ENCODE assay signal across 20 mouse cellular contexts in genomic region chr14:48222684-48223083, GRCm38 (mm10).
"Had no signal": no experiment of that assay in that cellular context is flagged by ENCODE, and none has a peak within 500 bp of the region (broad histone marks: within the 10 kb centered on the region; RNA-seq: fewer than 3 reads in every experiment).

No protein-coding gene starts in this region.

- H3K4me2 ChIP-seq: liver, embryonic 12.5 days; midbrain, embryonic 12.5 days; neural tube, embryonic 13.5 days; neural tube, embryonic 15.5 days had no signal

- ATAC-seq: liver, embryonic 12.5 days; midbrain, embryonic 16.5 days had no signal

- H3K4me3 ChIP-seq: liver, embryonic 12.5 days; midbrain, embryonic 10.5 days; midbrain, embryonic 12.5 days; myocyte; neural tube, embryonic 13.5 days; neural tube, embryonic 15.5 days had no signal

- H3K9me3 ChIP-seq: liver, embryonic 12.5 days; midbrain, embryonic 10.5 days; midbrain, embryonic 12.5 days; neural tube, embryonic 13.5 days; neural tube, embryonic 15.5 days had no signal

- H3K27me3 ChIP-seq: liver, embryonic 12.5 days; midbrain, embryonic 12.5 days; neural tube, embryonic 13.5 days; neural tube, embryonic 15.5 days had no signal

- H3K27ac ChIP-seq: liver, embryonic 12.5 days; liver, embryonic 14.5 days; midbrain, embryonic 10.5 days; midbrain, embryonic 12.5 days; neural tube, embryonic 13.5 days; neural tube, embryonic 15.5 days had no signal

- DNase-seq: lung, adult 18-20 months; lung, postnatal 14 days; lung, postnatal 4 days; midbrain, embryonic 14.5 days; retina, postnatal 1 day; right cerebral cortex, adult 18-20 months; right cerebral cortex, postnatal 25 days; right cerebral cortex, postnatal 4 days; spleen, adult 18-20 months; thymus, adult 18-20 months; thymus, postnatal 14 days; thymus, postnatal 36 days had no signal

- H3K9ac ChIP-seq: liver, embryonic 12.5 days; liver, embryonic 14.5 days; midbrain, embryonic 12.5 days; neural tube, embryonic 13.5 days; neural tube, embryonic 15.5 days had no signal

- H3K36me3 ChIP-seq: liver, embryonic 12.5 days; neural tube, embryonic 13.5 days; neural tube, embryonic 15.5 days had no signal
